Mouse (Mus musculus) small intestine, adult 2 months (tissue): Measurements from ENCODE around the gene Pum2.

ENCODE experiments used
- CTCF ChIP-seq: fragments of 200-500 bp; IDR thresholded peaks from 2 replicates; pipeline ENCODE4 v1.5.1; 2012; ENCODE audit warnings: low read depth, mild to moderate bottlenecking, control low read depth, inconsistent platforms, low read length, moderate library complexity, mixed read lengths; ENCODE audit not compliant: insufficient replicate concordance, insufficient read length; ENCODE audit errors: extremely low read depth
- POLR2A ChIP-seq: fragments of 200-500 bp; IDR thresholded peaks from 2 replicates; pipeline ENCODE4 v1.6.1; 2012; ENCODE audit warnings: low read depth, mild to moderate bottlenecking, control low read depth, inconsistent platforms, low read length, moderate library complexity

DNA sequence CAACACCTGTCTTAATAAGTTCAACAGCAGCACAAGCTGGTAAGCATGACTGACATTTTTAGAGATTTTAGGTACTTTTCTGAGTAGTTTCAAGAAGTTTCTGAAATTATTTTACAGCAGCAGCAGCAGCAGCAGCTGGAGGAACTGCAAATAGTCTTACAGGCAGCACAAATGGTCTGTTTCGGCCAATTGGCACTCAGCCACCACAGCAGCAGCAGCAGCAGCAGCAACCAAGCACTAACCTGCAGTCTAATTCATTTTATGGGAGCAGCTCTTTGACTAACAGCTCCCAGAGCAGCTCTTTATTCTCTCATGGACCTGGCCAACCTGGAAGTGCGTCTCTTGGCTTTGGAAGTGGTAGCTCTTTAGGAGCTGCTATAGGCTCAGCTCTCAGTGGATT lies 54.8 kb downstream of the Pum2 start:
- TF ChIP-seq POLR2A (no peak), CTCF (no peak)
